Mouse (Mus musculus): ENCODE measurements around the gene Gm5431.

DNA sequence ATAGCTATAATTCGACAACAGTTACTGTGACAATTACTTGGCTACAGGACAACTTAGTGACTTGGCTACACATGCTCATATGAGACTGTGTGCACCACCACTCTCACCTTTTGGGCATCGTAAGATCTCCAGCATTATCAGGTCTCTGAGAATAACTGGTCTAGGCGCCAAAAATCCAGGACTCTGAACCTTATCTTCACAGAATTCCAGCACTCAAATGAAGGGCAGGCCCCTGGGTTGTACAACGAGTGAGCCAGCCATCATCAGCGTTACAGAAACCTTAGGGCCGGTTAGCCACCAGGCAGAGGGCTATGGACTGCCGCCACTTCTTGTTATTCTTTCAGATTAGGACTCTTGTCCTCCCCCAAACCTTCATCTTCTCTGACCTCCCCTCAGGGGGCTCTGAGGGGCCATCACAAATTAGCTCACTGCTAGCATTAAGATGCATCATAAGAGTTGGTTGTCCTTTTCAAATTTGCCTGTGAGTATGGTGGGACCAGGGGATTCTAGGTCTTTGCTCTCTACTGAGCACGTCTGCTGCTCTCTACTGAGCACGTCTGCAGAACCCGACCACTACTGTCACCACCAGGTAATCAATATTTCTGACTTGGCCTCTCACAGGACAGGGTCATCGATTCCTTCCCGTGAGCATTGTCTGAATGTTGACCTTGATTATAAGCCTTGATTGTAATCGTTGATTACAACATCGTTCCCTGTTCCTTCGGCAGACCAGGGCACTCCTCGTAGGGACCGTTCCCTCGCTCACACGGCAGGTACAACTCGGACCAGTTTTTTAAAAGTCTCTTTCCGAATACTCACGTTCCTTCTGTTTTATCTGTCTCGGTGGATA, 49.2 kb downstream of the Gm5431 start:
- no peak for TF ChIP-seq CTCF (IDR thresholded peaks at IDR 0.05; ENCODE audit: low read depth)
- TF ChIP-seq EP300 (IDR thresholded peaks at IDR 0.05; ENCODE audit: low read depth): no peak
